Mouse (Mus musculus) layer of hippocampus, postnatal 25 days (tissue): ENCODE results near the gene Asb8. TPM values are rescaled to one million over a fixed set of nuclear protein-coding genes. Genes with fewer than 3 reads are reported as not detected.

ENCODE experiments used
- DNase-seq, 2 experiments: peaks; one replicate each; pipeline ENCODE4 v3.0.0; 2022; ENCODE audit warnings: mixed read lengths in 2 of 2, low spot score in 1 of 2; ENCODE audit errors: extremely low spot score in 1 of 2
- total RNA-seq, 2 experiments: library from RNA; stranded (reverse); gene quantifications; 2 replicates each; pipeline ENCODE4 v1.2.3; 2021

The Asb8 gene
- total RNA-seq, result 10 to 100 TPM; 48.7 to 53.0 TPM

DNA sequence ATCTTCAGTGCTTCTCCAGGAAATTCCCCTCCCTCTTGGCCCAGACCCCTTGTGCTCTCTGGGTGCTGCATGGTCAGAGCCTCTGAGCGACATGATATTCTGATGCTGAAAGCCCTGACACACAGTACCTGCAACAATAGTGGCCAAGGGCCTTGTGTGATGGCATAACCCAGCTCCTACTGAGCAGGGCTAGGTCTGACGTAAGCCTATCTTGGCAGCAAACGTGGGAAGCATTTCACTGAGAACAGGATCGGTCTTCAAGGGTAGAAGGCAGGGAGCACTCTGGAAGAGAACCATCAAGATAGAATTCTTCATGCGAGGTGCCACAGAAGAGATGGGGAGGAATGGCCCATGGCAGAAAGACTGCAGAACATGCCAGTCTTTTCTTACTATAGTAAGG lies at the start of gene Asb8:
TSS of gene Asb8 (minus strand) at position 101 of the 400 bp plus-strand sequence.
- DNase-seq, result no peak

DNA sequence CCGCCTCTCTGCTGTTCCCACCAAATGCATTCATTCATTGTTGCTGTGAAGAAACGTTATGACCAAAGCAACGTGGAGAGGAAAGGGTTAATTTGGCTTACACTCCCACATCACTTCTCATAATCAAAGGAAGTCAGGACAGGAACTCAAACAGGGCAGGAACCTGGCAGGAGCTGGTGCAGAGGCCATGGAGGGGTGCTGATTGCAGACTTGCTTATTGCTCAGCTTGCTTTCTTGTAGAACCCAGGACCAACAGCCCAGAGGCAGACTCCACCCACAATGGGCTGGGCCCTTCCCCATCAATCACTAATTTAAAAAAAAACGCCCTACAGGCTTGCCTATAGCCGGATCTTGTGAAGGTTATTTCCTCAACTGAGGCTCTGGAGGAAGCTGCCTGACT lies 48.7 kb upstream of the Asb8 start:
- DNase-seq, result no peak

DNA sequence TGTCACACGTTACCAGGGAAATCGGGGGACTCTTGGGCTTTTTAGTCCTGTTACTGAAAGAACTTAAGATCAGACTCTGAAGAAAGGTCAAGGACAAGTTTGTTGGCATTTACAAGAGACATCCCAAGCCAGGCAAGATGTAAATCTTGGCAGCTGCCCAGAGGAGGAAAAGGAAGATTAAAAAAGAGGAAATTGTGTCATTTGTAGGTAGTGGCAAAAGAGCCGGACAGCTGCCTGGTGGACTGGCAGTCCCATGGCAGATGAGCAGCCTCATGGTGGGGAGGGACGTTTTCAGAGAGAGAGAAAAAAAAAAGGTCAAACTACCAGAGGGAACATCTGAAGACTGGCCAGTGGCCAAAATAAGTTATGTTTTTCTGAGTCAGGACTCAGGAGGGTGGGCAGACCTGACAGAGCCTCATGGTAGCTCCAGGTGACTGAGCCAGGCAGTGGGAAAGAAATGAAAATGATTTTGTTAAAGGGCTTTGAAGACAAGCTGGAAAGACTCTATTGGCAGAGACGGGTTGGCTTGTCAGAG lies 48.0 kb upstream of the Asb8 start:
- no peak for DNase-seq

DNA sequence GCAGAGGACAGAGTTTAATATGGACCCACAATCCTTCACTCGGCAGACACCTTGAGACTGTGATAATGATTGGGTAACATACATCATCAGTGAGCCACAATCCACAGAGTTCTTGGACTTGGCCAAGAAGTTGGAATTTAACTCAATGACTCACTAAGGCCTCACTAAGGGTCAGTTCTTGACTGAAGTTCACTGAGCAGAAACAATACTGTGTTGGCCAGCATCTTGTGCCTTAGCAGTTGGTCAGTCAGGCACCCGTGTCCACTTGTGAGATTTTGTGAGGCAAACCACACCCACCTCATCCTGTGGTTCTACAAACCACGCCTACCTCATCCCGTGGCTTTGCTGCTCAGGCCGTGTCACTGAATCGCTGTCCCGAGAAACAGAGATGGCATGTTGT lies 44.3 kb upstream of the Asb8 start:
- DNase-seq, result no peak

DNA sequence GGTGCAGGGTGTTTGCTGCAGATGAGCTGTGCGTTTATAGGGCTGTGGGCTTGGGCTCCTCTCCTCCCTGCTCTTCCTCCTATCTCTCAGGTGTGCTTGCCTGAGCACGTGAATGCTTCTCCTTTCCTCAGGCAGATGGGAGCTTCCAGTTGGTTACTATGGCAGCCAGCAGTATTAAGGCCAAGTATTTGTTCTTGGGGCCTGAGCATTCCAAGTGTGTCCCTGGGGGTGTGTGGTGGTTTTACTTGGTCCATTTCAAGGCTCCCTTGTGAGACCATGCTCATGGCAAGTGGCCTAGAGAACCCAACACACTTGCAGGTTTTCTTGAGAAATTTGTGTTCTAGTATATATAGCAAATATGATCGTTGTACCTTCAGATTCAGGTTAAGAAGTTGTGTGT lies 30.0 kb upstream of the Asb8 start, which contains the start of gene Olfr288:
TSS of gene Olfr288 (minus strand) at position 101 of the 400 bp plus-strand sequence.
- DNase-seq, result no peak

DNA sequence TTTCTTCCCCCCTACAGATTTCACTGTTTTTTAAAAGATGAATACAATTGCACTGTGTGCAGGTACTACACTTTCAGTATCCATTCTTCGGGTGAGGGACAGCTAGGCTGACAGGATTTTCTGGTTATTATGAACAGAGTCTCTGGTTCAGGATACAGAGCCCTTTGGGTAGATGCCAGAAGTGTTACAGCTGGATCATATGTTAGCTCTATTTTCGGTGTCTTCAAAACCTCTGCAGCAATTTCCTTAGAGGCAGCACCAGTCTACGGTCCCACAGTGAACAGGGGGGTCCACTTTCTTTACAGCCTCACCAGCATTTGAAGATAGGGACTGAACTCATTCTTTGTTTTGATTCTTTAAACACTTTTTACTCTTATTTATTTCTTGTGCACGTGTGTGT lies 19.0 kb upstream of the Asb8 start:
- DNase-seq, result no peak

DNA sequence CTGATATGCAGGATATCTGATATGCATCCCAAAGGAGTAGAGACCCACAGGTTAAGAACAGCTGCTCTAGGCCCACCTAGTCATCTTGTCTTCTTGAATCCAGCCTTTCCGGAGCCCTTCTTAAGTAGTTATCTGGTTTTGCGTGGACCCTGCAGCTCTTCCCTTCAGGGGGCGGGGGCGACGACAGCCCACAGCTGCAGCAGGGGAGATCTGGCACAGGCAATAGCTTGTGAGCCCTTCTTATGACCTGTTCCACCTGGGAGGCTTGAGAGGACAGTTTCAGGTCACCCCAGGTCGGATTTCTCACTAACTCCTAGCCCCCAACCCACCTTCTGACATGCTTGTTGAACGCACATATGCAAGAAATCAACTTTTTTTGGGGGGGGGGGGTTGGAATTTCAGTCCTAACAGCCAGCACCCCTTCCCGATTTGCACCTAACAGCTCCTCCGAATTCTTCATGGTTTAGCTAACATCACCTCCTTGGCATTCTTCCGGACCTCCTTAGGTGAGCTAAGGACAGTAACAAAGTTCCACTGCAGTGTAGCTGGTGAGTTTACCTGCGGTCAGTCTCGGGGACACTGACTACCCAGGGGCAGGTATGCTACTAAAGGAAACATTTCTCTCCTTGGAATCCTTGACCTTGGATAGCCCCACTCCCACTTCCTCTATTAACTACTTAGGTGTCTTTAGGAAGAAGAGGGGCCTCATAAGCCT lies 16.6 kb upstream of the Asb8 start:
- no peak for DNase-seq

DNA sequence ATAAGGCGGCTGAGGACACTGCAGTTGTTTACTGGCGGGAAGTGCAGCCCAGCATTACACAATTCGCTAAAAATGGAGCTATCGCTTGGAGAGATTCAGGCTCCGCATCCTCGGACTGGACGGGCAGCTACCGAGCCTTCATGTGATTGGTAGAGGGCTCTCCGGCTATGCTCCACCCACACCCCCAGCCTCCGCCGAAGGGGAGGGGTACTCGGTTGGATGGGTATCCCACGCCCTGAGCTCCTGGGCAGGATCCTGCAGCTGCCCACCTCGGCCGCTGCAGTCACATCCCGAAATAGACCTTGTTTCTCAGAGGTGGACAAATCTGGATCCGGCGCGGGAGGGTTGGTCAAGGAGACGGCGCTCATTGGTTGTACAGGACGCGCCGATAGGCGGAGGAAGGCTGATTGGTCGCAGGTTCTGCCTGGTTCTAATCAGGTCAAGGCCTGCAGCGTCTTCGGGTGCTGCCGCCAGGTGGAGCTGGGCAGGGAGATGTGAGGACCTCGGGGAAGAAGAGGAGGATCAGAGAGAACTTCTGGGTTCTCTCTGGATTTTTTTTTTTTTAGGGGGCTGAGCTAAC lies 15.8 kb upstream of the Asb8 start:
- DNase-seq, result peak; percentile 75

DNA sequence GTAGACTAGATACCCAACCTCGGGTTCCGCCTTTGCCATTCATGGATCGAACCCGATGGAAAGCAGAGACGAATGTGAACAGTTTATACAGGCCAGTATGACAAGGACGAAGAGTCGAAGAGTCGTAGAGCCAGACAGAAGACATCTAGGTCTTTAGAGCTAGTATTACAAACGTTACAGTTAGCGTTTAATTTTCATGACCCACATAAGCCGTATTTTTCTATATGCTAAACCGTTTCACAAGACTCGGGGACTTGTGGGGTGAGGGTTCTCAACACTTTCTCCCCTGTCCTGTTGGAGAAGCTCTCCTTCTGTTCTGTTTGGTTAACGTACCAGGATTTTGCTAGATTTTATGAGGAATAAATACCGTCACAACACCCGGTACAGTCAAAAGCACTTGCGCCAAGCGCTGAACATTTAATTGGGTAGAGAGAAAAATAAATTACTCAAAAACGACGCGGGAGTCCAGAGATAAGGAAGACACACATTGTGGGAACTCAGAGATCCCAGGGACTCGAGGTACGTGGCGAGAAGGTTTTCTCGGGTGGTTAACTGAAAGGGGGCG lies 15.2 kb upstream of the Asb8 start:
- no peak for DNase-seq

DNA sequence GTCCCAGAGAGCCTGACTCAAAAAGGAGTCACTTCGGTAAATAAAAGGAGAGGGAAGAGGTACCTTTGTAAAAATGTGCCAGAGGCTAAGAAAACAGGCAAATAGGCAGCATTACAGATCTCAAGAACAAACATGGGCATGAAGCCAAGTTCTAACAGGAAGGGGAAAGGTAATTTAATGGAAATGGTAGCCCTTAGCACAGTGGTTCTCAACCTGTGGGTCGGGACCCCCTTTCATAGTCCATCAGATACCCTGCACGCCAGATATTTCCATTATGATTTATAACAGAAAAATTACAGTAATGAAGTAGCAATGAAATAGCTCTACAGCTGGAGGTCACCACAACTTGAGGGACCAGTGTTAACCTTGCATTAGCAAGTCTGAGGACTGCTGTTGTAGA lies 11.9 kb upstream of the Asb8 start:
- no peak for DNase-seq

DNA sequence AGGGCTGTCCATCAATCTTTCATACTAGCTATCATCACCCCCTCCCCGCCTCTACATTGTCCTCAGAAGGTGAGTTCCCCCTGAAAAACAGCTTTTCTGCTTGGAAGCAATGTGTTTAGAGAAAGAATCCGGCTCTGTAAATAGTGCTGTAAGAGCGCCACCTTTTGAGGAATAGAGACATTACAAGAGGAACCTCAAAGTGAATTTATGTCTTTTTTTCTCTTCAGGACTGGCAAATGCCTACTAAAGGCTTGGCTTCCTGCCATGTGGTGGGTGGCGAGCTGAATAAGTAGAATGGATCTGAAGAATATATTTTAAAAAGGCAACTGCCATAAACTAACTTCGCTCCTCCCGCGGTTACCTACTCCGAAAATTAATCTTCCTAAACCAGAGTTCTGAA lies 8.4 kb upstream of the Asb8 start:
- peak; percentile 30 to 65 for DNase-seq

DNA sequence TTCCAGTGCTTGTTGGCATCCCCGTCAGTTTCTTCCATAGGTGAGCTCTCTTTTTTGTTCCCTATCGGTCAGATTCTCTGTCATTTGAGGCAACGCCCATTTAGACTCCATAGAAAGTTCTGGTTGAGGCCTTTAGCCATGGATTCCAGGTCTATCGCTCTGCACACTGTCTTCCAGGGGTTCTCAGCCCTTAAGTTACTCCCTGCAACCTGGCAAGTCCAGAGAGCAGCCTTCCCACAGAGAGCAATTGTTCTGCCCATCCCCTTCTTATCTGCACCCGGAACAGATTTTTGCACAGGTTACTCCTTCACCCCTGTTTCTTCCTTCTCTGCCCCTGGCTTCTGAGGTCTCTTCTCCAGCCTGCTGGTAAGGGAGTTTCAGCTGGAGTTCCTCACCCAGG lies 6.7 kb upstream of the Asb8 start:
- DNase-seq, result no peak

DNA sequence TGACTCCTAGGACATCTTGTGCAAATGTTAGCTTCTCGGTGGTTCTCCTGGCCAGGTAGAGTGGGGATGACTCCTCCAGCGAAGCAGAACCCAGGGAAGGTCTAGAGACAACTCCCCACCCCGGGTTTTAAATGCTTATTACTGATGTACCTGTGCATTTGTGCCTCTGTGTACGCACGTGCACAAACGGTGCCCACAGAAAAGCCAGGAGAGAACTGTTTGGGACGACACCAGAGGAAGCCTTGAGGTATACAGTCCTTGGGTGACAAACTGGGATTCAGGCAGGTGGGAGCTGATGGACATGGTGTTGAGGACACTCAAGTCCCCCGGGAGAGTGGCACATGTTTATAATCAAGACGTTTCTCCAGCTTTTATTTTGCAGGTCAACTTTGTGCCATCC lies 5.5 kb upstream of the Asb8 start:
- no peak for DNase-seq

DNA sequence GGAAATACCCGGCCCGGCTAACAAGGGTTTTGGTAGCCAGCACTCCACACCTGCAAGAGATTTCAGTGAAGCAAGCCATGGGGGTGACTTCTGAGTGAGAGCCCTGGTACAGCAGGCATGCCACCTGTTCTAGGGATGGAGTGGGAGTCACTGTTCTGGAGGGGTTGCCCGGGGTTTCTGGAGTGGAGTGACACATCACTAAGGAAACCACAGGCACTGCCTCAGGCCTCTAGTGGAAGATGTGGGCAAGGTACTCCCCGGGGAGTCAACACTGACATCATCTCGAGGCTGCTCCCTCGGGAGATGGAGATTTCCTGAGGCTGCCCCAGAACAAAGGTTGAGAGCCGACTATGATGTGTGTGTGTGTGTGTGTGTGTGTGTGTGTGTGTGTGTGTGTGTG lies 4.9 kb upstream of the Asb8 start:
- DNase-seq, result peak in 1 of 2 experiments; percentile 22

DNA sequence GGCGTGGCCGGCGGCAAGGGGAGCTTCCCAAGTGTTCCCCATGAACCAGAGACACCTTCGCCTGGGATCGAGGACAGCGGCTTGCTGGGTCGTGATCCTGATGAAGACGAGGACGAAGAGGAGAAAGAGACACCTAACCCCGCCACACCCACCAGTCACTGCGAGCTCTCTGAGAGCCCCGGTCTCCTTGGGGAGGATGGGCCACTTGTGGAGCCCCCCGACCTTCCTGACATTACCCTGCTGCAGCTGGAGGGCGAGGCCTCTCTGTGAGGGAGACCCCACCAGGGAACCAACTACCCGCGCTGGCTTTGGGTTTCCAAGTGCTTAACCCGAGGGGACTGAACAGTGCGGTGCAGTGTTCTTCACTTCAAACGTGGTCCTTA lies 3.2 kb upstream of the Asb8 start:
- DNase-seq, result no peak

DNA sequence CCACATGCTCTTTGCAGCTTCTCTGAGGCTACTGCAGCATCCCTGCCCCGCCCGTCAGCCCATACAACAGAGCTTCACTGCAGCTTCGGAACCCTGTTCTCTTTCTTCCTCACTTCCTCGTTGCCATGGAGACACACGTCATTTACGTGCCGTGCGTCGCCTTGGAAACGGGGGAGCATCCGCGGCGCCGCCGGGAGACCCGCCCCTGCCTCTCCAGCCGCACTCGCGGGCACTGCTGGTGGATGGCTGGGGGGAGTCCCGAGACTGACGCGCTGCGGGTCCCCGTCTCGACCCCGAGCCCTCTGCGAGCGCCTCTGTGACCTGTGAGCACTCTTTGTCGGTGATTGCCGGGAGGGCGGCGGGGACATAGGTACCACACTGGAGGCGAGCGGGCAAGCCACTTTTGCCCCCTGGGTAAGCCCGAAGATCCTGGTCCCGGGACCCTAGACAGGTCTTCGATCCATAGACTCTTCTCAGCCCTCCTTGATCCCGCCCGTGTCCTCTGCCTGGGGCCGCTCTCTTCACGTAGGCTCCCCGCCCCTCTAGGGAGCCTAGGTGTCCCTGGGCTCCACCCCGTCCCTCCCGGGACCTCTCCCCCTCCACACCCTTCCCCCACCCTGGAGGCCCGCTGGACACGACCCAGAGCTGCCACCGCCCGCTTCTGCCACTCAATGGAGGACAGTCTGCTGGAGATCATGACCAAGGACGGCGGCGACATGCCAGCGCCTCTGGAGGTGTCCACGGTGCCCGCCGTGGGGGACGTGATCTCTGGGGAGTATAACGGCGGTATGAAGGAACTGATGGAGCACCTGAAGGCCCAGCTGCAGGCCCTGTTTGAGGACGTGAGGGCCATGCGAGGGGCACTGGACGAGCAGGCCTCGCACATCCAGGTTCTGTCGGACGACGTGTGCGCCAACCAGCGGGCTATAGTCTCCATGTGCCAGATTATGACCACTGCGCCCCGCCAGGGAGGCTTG lies 2.5 kb upstream of the Asb8 start:
- DNase-seq, result peak; percentile 77 to 80

DNA sequence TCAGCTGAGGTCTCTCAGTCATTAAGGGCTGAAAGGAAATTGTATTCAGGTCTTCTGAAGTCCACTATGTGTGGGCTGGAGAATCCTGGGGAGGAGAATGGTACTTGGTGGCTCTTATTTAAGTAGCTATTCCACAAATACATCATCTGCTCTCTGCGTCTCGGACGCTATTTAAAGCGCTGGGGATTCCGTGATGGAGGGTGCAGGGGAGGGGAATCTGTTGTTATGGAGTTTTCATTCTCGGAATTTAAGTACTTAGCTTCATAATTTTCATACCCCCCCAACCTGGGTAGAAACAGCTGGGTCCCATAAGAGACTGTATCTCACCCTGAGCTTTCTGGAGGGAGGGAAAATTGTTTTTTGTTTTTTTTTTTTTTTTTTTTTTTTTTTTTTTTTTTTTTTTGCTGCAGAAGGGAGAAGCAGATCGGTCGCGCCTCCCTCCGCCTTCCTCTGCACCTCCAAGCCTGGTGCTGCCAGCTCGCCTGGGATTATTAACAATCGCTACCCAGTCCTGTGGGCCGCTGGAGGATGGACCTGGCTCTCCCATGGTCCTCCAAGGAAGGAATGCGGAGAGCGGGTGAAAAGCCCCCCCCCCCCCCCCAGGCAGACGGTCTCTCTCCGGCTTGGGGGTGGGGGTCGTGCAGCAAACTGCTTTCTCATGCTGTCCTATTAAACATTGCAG lies 1.7 kb upstream of the Asb8 start, which contains the start of gene Ccdc184:
TSS of gene Ccdc184 (plus strand) at position 196 of the 682 bp plus-strand sequence.
- DNase-seq, result no peak

DNA sequence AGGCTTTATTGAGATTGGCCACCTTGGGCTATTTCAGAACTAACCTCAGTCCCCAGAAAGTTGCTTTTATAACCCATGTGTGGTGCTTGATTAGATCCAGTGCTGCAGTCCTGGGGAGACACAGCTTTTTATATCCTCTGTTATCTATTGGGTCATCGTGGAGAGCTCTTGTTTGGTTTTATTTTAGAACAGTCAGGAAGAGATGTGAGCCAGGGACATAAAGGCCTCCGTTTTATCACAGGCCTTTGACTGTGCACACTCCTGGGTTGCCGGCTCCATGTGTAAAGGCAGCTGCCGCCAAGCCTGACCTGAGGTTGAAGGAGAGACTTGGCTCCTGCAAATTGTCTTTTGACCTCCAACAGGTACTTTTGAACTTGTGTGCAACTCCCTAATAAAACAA lies 2.9 kb downstream of the Asb8 start:
- no peak for DNase-seq

DNA sequence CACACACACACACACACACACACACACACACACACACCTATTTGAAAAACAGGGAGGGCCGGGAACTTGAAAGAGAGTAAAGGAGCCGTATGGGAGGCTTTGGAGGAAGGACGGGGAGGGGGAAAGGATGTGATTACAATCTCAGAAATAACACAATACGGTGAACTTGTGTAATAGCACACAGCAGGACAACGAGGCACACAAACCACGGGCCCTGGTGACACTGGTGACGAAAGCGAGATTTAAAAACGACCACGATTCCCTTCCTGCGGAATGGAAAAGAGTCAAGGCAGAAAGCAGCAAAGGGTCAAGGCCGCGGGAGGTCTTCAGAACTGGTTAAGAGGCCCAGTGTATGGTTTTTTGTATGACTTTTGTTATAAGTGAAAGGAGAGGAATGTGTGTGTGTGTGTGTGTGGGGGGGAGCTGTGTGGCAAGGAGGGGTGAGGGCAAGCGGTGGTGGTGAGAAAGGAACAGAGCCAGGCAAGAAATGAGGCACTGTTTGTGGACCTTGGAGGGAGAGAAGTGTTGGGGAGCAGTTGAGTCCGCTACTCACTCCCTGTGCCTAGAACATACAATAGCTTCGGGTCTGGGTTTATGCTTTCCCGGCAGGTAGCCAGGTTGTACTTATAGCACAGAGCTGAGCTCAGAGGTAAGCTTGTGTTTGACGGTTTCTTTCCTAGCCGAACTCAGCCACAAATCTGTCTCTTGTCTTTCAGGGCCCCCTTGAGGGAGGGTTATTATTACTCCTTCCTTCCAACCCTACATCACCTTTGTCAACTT lies 4.2 kb downstream of the Asb8 start:
- DNase-seq, result no peak
